Mouse (Mus musculus) thymus, adult 2 months (tissue): ENCODE measurements around the gene Sprr2j-ps. TPM values are rescaled to one million over a fixed set of nuclear protein-coding genes. Genes with fewer than 3 reads are reported as not detected.

Source experiments
- DNase-seq: peaks from one replicate; pipeline ENCODE4 v3.0.0; 2021
- H3K27ac ChIP-seq: fragments of 200-500 bp; 2 replicates; pipeline ENCODE4 v1.5.1; 2012; ENCODE audit warnings: low read length, control low read depth; ENCODE audit not compliant: control insufficient read depth, insufficient read depth
- H3K27me3 ChIP-seq: fragments of 200-500 bp; 2 replicates; pipeline ENCODE4 v1.6.1; 2012; ENCODE audit warnings: mild to moderate bottlenecking, low read length, moderate library complexity, mixed read lengths; ENCODE audit not compliant: control insufficient read depth, insufficient read depth
- H3K36me3 ChIP-seq: fragments of 200-500 bp; 2 replicates; pipeline ENCODE4 v1.6.1; 2012; ENCODE audit warnings: mild to moderate bottlenecking, low read length, moderate library complexity; ENCODE audit not compliant: control insufficient read depth, insufficient read depth
- H3K4me1 ChIP-seq: fragments of 200-500 bp; replicated peaks from 2 replicates; pipeline ENCODE4 v1.6.1; 2012; ENCODE audit warnings: low read length; ENCODE audit not compliant: control insufficient read depth, insufficient read depth
- H3K4me3 ChIP-seq: fragments of 200-500 bp; 2 replicates; pipeline ENCODE4 v1.5.1; 2012; ENCODE audit warnings: mild to moderate bottlenecking, low read length, control low read depth, moderate library complexity; ENCODE audit not compliant: control insufficient read depth, insufficient read depth
- CTCF ChIP-seq: fragments of 200-500 bp; IDR thresholded peaks from 2 replicates; pipeline ENCODE4 v1.5.1; 2012; ENCODE audit warnings: mild to moderate bottlenecking, control low read depth, low read length, moderate library complexity, borderline replicate concordance; ENCODE audit not compliant: control insufficient read depth, poor library complexity, insufficient read depth; ENCODE audit errors: extremely low read depth
- POLR2A ChIP-seq: fragments of 200-500 bp; IDR thresholded peaks from 2 replicates; pipeline ENCODE4 v1.6.1; 2012; ENCODE audit warnings: mild to moderate bottlenecking, low read length, control low read depth, moderate library complexity; ENCODE audit not compliant: control insufficient read depth, poor library complexity, insufficient read depth; ENCODE audit errors: extremely low read depth
- WGBS: fragments of 180-500 bp; shearing (Covaris S2); methylation state at CpG from one replicate; pipeline ENCODE4 v1.1.7; 2018; 5-methylcytosine and 5-hydroxymethylcytosine counted together
- polyA plus RNA-seq: library from polyadenylated mRNA; depleted of rRNA; stranded (reverse); fragments of >200 nt; gene quantifications from 2 replicates; pipeline ENCODE4 v1.2.3, GENCODE M21; 2012; rRNA removed

The Sprr2j-ps gene
- polyA plus RNA-seq, 1 experiment, result 0.34 TPM

DNA sequence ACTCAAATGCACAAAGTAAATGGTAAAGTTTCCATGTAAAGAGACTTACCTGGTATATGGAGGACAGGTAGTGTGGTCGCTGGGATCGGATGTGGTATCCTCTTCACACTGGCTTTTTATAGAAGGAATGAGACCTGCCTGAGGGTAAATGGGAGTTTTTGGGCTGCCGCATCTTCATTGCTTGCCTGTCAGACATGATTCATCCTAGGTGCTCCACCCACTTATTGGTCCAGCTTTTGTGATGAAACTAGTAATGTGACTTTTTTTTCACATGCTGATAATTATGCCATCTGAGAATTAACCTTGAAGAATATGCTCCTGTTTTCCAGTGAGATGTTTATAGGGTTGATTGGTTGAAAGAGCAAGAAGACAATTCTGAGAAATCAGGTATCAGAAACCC lies 20.8 kb downstream of the Sprr2j-ps start, which contains the start of gene Sprr1b:
TSS of gene Sprr1b (minus strand) at position 101 of the 400 bp plus-strand sequence.
- Histone ChIP-seq H3K27ac (no peak within 1 kb of the TSS), H3K27me3 (no peaks in the 10 kb centered on the region), H3K4me1 (no peaks in the 10 kb centered on the region), H3K36me3 (no peaks in the 10 kb centered on the region), H3K4me3 (no peak within 1 kb of the TSS)
- 95% methylated on average over 3 of the region's 3 CpGs for WGBS
- no peak for DNase-seq
- TF ChIP-seq CTCF, result no peak
- no peak for TF ChIP-seq POLR2A

- no peak for TF ChIP-seq CTCF
- TF ChIP-seq POLR2A, result no peak
- Histone ChIP-seq H3K36me3 (no peaks in the 10 kb centered on the region), H3K4me3 (no peak overlapping the region), H3K27me3 (no peaks in the 10 kb centered on the region), H3K27ac (no peak overlapping the region), H3K4me1 (no peaks in the 10 kb centered on the region)
- DNase-seq, result no peak
- 88% methylated on average over 3 of the region's 3 CpGs for WGBS
These were observed 22.3 kb downstream of the Sprr2j-ps start for GRCm38 (mm10) chr3:92440177-92440576.

DNA sequence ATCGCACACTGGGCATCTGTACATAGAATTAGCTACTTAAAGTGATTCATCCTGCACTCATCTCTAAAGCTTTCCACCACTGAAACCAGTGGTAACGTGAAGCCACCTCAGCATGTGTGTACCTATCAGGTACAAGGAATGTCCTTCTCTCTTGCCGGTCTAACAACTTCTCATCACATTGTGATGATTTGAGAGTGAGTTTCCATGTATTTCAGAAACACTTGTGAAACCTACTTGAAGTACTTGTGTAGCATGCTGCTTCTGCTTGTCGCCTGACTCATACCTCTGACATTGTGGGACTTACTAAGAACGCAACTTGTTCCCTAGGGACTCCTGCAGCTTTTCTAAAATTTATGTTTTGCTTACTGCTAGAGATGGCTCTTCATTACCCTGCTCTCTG lies 37.3 kb downstream of the Sprr2j-ps start:
- DNase-seq, result no peak
- no peaks in the 10 kb centered on the region for H3K27me3 ChIP-seq
- H3K4me1 ChIP-seq, result no peaks in the 10 kb centered on the region
- whole genome bisulfite sequencing, result 94% methylated on average over 5 of the region's 5 CpGs
- no peak overlapping the region for H3K4me3 ChIP-seq
- no peak overlapping the region for H3K27ac ChIP-seq
- H3K36me3 ChIP-seq, result no peaks in the 10 kb centered on the region
- TF ChIP-seq CTCF (no peak), POLR2A (no peak)

- 82% methylated on average over 2 of the region's 2 CpGs for WGBS
- no peaks in the 10 kb centered on the region for H3K27me3 ChIP-seq
- H3K4me1 ChIP-seq, result no peaks in the 10 kb centered on the region
- no peak within 1 kb of the TSS for H3K27ac ChIP-seq
- TF ChIP-seq POLR2A (no peak), CTCF (no peak)
- no peak within 1 kb of the TSS for H3K4me3 ChIP-seq
- no peak for DNase-seq
- no peaks in the 10 kb centered on the region for H3K36me3 ChIP-seq
These were observed 40.7 kb downstream of the Sprr2j-ps start, which contains the start of gene Sprr3 for GRCm38 (mm10) chr3:92458620-92459019. Gene Sprr3, minus strand, starts transcription at chr3:92458720.

GRCm38 (mm10) chr3:92466576-92466975 lies 48.7 kb downstream of the Sprr2j-ps start:
- WGBS, result 91% methylated on average over 1 of the region's 1 CpGs
- H3K4me1 ChIP-seq, result no peaks in the 10 kb centered on the region
- H3K27ac ChIP-seq, result no peak overlapping the region
- TF ChIP-seq CTCF, result no peak
- TF ChIP-seq POLR2A, result no peak
- no peak for DNase-seq
- no peak overlapping the region for H3K4me3 ChIP-seq
- H3K27me3 ChIP-seq, result no peaks in the 10 kb centered on the region
- no peaks in the 10 kb centered on the region for H3K36me3 ChIP-seq

DNA sequence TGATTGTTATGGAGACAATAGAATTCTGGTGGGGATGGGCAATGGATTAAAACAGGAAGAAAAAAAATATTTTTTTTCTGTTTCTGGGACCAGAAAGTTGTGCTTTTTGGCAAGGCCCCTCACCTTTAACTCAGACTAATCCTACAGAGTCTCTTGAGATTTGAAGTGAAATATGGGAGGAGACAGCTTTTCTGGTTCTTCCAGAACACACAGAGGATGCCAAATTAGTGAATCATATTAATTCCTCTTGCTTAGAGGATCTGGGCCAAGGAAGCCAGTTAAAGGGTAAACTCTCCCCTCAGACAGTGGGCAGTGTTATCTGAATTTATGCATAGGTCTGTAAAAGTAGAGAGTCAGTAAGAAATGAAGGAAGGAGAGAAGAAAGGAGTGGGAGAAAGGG lies 49.5 kb downstream of the Sprr2j-ps start:
- no peaks in the 10 kb centered on the region for H3K27me3 ChIP-seq
- no peaks in the 10 kb centered on the region for H3K36me3 ChIP-seq
- H3K4me3 ChIP-seq, result no peak overlapping the region
- no peaks in the 10 kb centered on the region for H3K4me1 ChIP-seq
- TF ChIP-seq CTCF, result no peak
- no peak for TF ChIP-seq POLR2A
- no peak overlapping the region for H3K27ac ChIP-seq
- no peak for DNase-seq

Other genes starting within 250 kb of the Sprr2j-ps start
- 1.3 and 1.5 TPM in 2 replicates for gene Sprr2a1, start 202.3 kb upstream of the Sprr2j-ps start, polyA plus RNA-seq
- gene Sprr2a2, start 202.2 kb upstream of the Sprr2j-ps start, polyA plus RNA-seq, result 294 and 400 TPM in 2 replicates
- gene Sprr2a3, start 132.7 kb upstream of the Sprr2j-ps start, polyA plus RNA-seq, result 7.0 and 8.8 TPM in 2 replicates
- 0.42 and 0.51 TPM in 2 replicates for gene Sprr2b, start 101.5 kb upstream of the Sprr2j-ps start, polyA plus RNA-seq
- gene Sprr2d, start 78.9 kb upstream of the Sprr2j-ps start, polyA plus RNA-seq, result 0.73 and 2.9 TPM in 2 replicates
- 0.32 and 1.4 TPM in 2 replicates for gene Sprr2e, start 65.9 kb upstream of the Sprr2j-ps start, polyA plus RNA-seq
- gene Sprr2f, start 52.9 kb upstream of the Sprr2j-ps start, polyA plus RNA-seq, result 0.52 and 0.93 TPM in 2 replicates
- 0.15 TPM in 1 of 2 replicates, not detected in the other for gene Sprr2h, start 32.4 kb upstream of the Sprr2j-ps start, polyA plus RNA-seq
- 1.8 TPM in 2 replicates for gene Sprr2i, start 10.1 kb upstream of the Sprr2j-ps start, polyA plus RNA-seq
- gene Gm9774, start 11.3 kb downstream of the Sprr2j-ps start, polyA plus RNA-seq, result 9.9 and 12.4 TPM in 2 replicates
- gene Sprr2k, start 14.5 kb downstream of the Sprr2j-ps start, polyA plus RNA-seq, result not detected in 2 replicates
- 2.2 and 2.5 TPM in 2 replicates for gene Sprr1b, start 20.7 kb downstream of the Sprr2j-ps start, polyA plus RNA-seq
- 0.14 and 0.51 TPM in 2 replicates for gene Sprr3, start 40.6 kb downstream of the Sprr2j-ps start, polyA plus RNA-seq
- gene Sprr1a, start 67.8 kb downstream of the Sprr2j-ps start, polyA plus RNA-seq, result 30.1 and 34.5 TPM in 2 replicates
- gene Sprr4, start 82.4 kb downstream of the Sprr2j-ps start, polyA plus RNA-seq, result not detected in 2 replicates
- 0.82 and 1.9 TPM in 2 replicates for gene 2310046K23Rik, start 116.4 kb downstream of the Sprr2j-ps start, polyA plus RNA-seq
- 0.26 and 0.28 TPM in 2 replicates for gene Ivl, start 155.7 kb downstream of the Sprr2j-ps start, polyA plus RNA-seq
- gene Smcp, start 170.9 kb downstream of the Sprr2j-ps start, polyA plus RNA-seq, result 0.45 and 1.3 TPM in 2 replicates
- gene 2210017I01Rik, start 189.4 kb downstream of the Sprr2j-ps start, polyA plus RNA-seq, result 0.22 TPM in 1 of 2 replicates, not detected in the other
- gene Lce6a, start 203.6 kb downstream of the Sprr2j-ps start, polyA plus RNA-seq, result not detected in 2 replicates
- 0.42 and 0.85 TPM in 2 replicates for gene Lce1a1, start 230.2 kb downstream of the Sprr2j-ps start, polyA plus RNA-seq
- 0.54 and 1.1 TPM in 2 replicates for gene Lce1b, start 238.8 kb downstream of the Sprr2j-ps start, polyA plus RNA-seq